Mouse (Mus musculus) small intestine, adult 2 months (tissue): ENCODE measurements around the gene Mbnl3. TPM values are rescaled to one million over a fixed set of nuclear protein-coding genes. Genes with fewer than 3 reads are reported as not detected.

Experiments used
- H3K27ac ChIP-seq: fragments of 200-500 bp; 2 replicates; pipeline ENCODE4 v1.5.1; 2012; ENCODE audit warnings: low read depth, low read length, control low read depth, inconsistent platforms; ENCODE audit not compliant: insufficient read depth
- H3K27me3 ChIP-seq: fragments of 200-500 bp; 2 replicates; pipeline ENCODE4 v1.6.1; 2012; ENCODE audit warnings: mild to moderate bottlenecking, moderate library complexity, low read length, inconsistent platforms; ENCODE audit not compliant: control insufficient read depth, insufficient read depth
- H3K36me3 ChIP-seq: fragments of 200-500 bp; 2 replicates; pipeline ENCODE4 v1.6.1; 2012; ENCODE audit warnings: mild to moderate bottlenecking, low read length, control low read depth, inconsistent platforms; ENCODE audit not compliant: control insufficient read depth, insufficient read depth
- H3K4me1 ChIP-seq: fragments of 200-500 bp; 2 replicates; pipeline ENCODE4 v1.6.1; 2012; ENCODE audit warnings: low read length, inconsistent platforms, mixed read lengths; ENCODE audit not compliant: control insufficient read depth, insufficient read depth, insufficient read length
- H3K4me3 ChIP-seq: fragments of 200-500 bp; 2 replicates; pipeline ENCODE4 v1.5.1; 2012; ENCODE audit warnings: low read depth, mild to moderate bottlenecking, control low read depth, inconsistent platforms, low read length, moderate library complexity
- CTCF ChIP-seq: fragments of 200-500 bp; IDR thresholded peaks from 2 replicates; pipeline ENCODE4 v1.5.1; 2012; ENCODE audit warnings: low read depth, mild to moderate bottlenecking, control low read depth, inconsistent platforms, low read length, moderate library complexity, mixed read lengths; ENCODE audit not compliant: insufficient replicate concordance, insufficient read length; ENCODE audit errors: extremely low read depth
- POLR2A ChIP-seq: fragments of 200-500 bp; IDR thresholded peaks from 2 replicates; pipeline ENCODE4 v1.6.1; 2012; ENCODE audit warnings: low read depth, mild to moderate bottlenecking, control low read depth, inconsistent platforms, low read length, moderate library complexity
- WGBS: fragments of 180-500 bp; shearing (Covaris S2); methylation state at CpG from one replicate; pipeline ENCODE4 v1.1.7; 2018; 5-methylcytosine and 5-hydroxymethylcytosine counted together
- polyA plus RNA-seq: library from polyadenylated mRNA; depleted of rRNA; stranded (reverse); fragments of >200 nt; gene quantifications from 2 replicates; pipeline ENCODE4 v1.2.3, GENCODE M21; 2012

Gene Mbnl3
- polyA plus RNA-seq, 1 experiment: 2.4 TPM

- Histone ChIP-seq H3K4me3 (no peak overlapping the region), H3K36me3 (no peaks in the 10 kb centered on the region), H3K27me3 (no peaks in the 10 kb centered on the region), H3K27ac (no peak overlapping the region), H3K4me1 (no peaks in the 10 kb centered on the region)
- 50% methylated on average over 5 of the region's 5 CpGs for WGBS
- TF ChIP-seq POLR2A: no peak
- TF ChIP-seq CTCF: no peak
These were observed 36.8 kb downstream of the Mbnl3 start for GRCm38 (mm10) chrX:51169476-51170045.

- no peak overlapping the region for H3K27ac ChIP-seq
- H3K4me3 ChIP-seq: no peak overlapping the region
- no peak for TF ChIP-seq POLR2A
- TF ChIP-seq CTCF: no peak
- H3K36me3 ChIP-seq: no peaks in the 10 kb centered on the region
- WGBS: 92% methylated on average over 3 of the region's 3 CpGs
- no peaks in the 10 kb centered on the region for H3K27me3 ChIP-seq
- H3K4me1 ChIP-seq: no peaks in the 10 kb centered on the region
These were observed 38.4 kb downstream of the Mbnl3 start for GRCm38 (mm10) chrX:51167976-51168375.

DNA sequence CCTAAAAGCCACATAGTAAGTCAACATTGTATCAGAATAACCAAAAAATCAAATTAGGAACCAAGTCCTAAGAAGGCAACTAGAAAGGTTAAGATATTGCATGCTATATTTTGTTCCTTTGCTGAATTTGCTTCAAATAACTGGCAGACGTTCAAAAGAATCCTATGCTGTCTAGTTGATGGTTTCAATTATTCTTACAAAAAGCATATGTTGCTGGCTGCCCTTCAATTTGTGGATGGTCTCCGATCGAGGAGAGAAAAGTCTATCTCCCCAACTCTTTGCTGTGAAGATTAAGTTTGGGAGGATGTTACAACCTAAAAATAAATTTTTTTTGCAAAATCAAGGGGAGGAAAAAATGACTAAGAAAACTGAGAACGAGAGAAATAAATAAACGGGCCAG lies 41.6 kb downstream of the Mbnl3 start:
- Histone ChIP-seq H3K4me1 (no peaks in the 10 kb centered on the region), H3K4me3 (no peak overlapping the region), H3K27me3 (no peaks in the 10 kb centered on the region), H3K36me3 (no peaks in the 10 kb centered on the region), H3K27ac (no peak overlapping the region)
- 81% methylated on average over 5 of the region's 5 CpGs for WGBS
- TF ChIP-seq POLR2A (no peak), CTCF (no peak)

- TF ChIP-seq CTCF (no peak), POLR2A (no peak)
- Histone ChIP-seq H3K4me1 (no peaks in the 10 kb centered on the region), H3K27ac (no peak overlapping the region), H3K36me3 (no peaks in the 10 kb centered on the region), H3K27me3 (no peaks in the 10 kb centered on the region), H3K4me3 (no peak overlapping the region)
- WGBS: 86% methylated on average over 4 of the region's 4 CpGs
These were observed 57.9 kb downstream of the Mbnl3 start for GRCm38 (mm10) chrX:51148436-51148835.

DNA sequence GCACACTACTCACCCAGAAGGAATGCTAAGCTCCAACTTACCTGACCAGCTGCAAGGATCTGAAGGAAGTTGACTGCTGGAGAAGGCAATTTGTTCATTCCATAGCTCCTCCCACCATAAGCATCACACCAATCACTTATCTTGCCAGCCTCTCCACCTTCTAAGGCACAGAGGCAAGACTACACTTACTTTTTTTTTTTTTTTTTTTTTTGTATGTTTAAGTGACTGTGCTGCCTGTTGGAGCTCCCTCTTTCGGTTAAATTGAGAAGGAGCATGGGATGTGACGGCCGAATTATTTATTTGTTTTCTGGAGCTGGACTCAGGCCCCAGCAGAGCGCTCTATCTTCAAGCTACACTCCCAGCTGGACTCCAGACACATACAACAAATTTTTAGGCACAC lies 60.0 kb downstream of the Mbnl3 start:
- H3K4me1 ChIP-seq: no peaks in the 10 kb centered on the region
- TF ChIP-seq POLR2A (no peak), CTCF (no peak)
- H3K27ac ChIP-seq: no peak overlapping the region
- 40% methylated on average over 4 of the region's 4 CpGs for WGBS
- no peaks in the 10 kb centered on the region for H3K36me3 ChIP-seq
- H3K4me3 ChIP-seq: no peak overlapping the region
- H3K27me3 ChIP-seq: no peaks in the 10 kb centered on the region

DNA sequence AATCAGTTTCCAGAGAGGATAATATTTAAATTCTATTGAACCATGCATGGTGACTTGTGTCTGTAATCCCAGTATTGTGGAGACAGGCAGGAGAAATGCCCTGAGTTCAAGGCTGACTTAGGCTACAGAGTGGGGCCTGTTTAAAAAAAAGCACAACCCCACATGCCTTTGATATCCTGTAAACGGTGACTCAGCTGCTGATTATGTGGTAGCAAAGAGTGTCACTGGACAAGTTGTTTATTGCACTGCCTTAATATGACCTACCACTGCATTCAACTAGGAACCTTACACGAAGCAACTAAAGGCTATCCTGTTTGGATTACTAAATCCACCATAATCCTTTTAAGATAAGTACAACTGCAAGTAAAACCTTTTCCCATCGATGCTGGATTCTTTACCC lies 66.3 kb downstream of the Mbnl3 start:
- H3K4me1 ChIP-seq: no peaks in the 10 kb centered on the region
- WGBS: 32% methylated on average over 3 of the region's 3 CpGs
- no peak overlapping the region for H3K4me3 ChIP-seq
- TF ChIP-seq CTCF (no peak), POLR2A (no peak)
- H3K27me3 ChIP-seq: no peaks in the 10 kb centered on the region
- H3K36me3 ChIP-seq: no peaks in the 10 kb centered on the region
- no peak overlapping the region for H3K27ac ChIP-seq

DNA sequence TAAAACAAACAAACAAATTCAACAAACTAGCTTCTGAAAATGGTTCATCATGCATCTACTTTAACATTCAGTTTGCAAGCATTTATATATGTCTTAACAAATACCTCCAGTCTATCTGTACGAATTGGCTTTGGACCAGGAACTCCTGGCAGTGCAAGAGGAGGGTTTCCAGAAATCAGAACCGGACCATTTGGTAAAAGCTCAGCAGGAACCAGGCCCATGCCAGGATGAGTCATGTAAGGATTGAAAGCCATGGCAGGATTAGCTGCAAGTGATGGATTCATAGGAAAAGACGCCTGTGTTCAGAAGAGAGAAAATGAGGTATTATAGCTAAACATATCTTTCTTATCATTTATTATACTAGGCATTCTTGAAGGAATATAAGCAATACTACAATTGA lies 75.0 kb downstream of the Mbnl3 start:
- no peaks in the 10 kb centered on the region for H3K4me1 ChIP-seq
- no peaks in the 10 kb centered on the region for H3K27me3 ChIP-seq
- H3K4me3 ChIP-seq: no peak overlapping the region
- TF ChIP-seq POLR2A (no peak), CTCF (no peak)
- WGBS: 83% methylated on average over 3 of the region's 3 CpGs
- H3K36me3 ChIP-seq: no peaks in the 10 kb centered on the region
- H3K27ac ChIP-seq: no peak overlapping the region

DNA sequence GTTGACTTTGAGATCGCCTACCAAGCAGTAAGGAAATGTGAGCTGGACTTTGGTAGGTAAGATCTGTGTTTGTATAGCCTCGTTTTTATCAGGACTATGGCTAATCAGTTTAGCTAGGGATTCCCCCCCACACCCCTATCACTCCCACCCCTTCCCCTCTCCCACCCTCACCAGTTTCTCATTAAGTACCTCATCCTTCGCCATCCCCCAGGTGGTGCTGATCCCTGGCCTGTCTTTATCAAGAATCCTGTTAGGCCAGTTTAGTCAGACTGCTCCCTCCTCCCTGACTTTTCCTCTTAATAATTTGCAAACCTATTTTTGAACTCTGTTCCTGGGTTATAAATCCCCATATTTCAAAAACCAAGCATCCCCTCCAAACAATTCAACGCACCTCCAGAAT lies 103.6 kb downstream of the Mbnl3 start:
- TF ChIP-seq CTCF (no peak), POLR2A (no peak)
- Histone ChIP-seq H3K36me3 (no peaks in the 10 kb centered on the region), H3K27me3 (no peaks in the 10 kb centered on the region), H3K4me1 (no peaks in the 10 kb centered on the region), H3K4me3 (no peak overlapping the region), H3K27ac (no peak overlapping the region)
- WGBS: 39% methylated on average over 4 of the region's 4 CpGs
